Mouse (Mus musculus) right cerebral cortex, postnatal 36 days (tissue): Measurements from ENCODE around the gene Grm5.
A peak's percentile ranks its signal among the peaks of the same experiment; 100 is the strongest.

Experiments used
- DNase-seq, 2 experiments: peaks; one replicate each; pipeline ENCODE4 v3.0.0; 2022; ENCODE audit warnings: low spot score in 2 of 2, mixed read lengths in 1 of 2

The Grm5 gene

GRCm38 (mm10) chr7:87583868-87584267 lies at the start of gene Grm5:
TSS of gene Grm5 (plus strand) at chr7:87584168.
- DNase-seq = no peak

DNA sequence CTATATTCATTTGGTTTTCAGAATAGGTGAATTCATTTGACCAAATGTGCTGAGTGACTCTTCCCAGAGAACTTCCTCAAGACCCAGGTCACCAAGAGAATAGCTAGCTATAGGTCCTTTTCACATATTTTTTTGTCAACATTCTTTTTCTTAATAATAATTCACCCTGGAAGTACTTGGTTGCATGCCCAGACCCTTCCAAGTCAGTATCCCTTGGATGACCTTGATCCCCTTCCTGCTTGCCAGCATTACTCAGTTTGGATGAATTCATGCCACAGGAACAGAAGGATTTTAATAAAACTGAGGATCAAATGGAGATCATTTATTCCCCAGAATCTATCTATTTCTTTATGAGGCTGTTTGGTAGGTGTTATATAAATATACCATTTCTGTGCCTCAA lies 44.9 kb upstream of the Grm5 start:
- DNase-seq = no peak

DNA sequence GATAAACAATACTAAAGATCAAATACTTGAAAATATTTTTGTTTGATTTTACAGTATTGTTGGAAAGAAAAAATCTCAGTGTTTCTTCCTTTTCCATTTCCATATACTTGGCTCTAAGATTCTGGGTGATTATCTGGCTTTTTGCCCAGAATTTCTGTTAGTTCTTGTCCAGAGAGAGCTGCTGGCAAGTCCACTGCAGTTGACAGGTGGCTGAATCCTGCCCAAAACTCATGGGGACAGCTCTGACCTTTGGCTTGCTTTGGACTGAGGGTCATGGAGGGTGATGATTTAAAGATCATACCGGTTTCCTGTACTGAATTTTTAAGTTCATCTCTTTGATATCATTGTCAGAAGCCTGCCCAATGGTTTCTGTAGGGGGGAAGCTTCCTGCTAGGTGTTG lies 18.7 kb upstream of the Grm5 start:
- DNase-seq = no peak

DNA sequence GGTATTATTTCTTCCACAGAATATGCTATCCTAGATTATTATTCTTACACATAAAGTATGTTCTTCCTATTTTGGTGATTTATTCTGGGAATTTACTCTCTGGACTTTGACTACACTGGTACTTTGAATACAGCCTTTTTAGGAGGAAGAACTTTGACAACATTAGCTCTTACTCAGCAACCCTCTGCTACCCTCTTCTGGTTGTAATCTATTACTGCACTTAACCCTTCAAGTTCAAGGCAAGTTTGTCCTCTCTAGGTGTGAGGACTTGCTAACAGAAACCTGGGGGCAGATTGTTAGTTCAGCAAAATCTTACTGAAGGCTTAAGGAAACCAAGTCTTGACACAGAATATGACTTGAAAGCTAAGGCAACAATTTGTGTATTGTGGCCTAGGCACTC lies 17.5 kb upstream of the Grm5 start:
- DNase-seq = no peak

- DNase-seq = peak; percentile 64 to 71
These were observed 323 bp downstream of the Grm5 start for GRCm38 (mm10) chr7:87584281-87584701.

GRCm38 (mm10) chr7:87586271-87586937 lies 2.4 kb downstream of the Grm5 start:
- peak; percentile 48 to 77 for DNase-seq

DNA sequence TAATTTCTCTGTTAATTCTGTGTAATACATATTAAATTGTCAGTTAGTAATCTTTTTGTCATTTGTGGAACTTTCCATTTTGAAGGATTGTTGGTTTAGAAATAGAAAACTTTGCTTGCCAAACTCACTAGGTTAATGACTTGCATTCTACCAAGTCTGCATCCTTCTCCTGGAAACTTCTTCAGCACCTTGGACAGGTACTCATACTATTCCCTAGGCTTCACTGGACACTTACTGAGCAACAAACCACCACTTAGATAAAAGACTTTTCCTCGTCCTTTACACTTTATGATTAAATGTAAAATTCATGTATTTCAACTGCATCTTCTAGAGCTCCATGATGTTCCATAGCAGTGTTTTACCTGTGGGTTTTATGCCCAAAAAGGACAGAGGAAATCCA lies 4.0 kb downstream of the Grm5 start:
- no peak for DNase-seq

- DNase-seq = no peak
These were observed 42.3 kb downstream of the Grm5 start for GRCm38 (mm10) chr7:87626251-87626650.

DNA sequence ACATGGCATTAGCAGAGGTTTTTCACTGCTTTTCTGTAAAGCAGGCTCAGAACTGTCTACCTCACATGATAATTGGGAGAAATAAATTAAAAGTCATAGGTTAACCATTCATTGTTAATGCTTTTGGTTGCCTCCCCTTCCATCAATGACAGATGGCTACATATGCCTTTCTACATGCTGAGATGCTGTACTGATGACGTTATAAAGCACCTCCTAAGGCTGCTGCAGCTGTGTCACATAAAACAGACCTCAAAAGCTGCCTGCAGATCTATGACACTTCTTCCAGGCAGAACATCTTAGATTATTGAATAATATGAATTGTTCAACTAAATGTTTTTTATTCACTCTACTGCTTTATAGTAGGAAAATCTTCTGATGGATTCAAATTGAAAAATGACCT lies 51.6 kb downstream of the Grm5 start:
- no peak for DNase-seq

GRCm38 (mm10) chr7:87650610-87651009 lies 66.6 kb downstream of the Grm5 start:
- no peak for DNase-seq

- no peak for DNase-seq
These were observed 77.8 kb downstream of the Grm5 start for GRCm38 (mm10) chr7:87661794-87662193.

DNA sequence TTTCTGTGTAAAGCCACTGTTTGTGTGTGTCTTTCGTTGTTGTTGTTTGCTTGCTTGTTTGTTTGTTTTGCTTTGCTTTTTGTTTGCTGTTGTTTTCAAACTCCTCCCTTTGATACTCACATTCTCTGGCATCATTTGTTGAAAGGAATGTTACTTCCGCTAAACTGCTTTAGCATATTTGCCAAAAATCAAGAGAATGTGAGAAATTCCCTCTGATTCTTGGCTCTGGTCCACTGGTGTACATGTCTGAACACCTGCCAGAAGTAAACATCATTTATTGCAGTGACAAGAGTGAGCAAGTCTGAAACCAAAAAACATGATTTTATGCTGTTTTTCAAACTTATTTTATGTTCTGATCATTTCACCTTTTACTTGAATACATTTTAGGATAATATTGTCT lies 80.1 kb downstream of the Grm5 start:
- DNase-seq = no peak

- peak in 1 of 2 experiments; percentile 12 for DNase-seq
These were observed 132.4 kb downstream of the Grm5 start for GRCm38 (mm10) chr7:87716393-87716792.

GRCm38 (mm10) chr7:87718631-87719030 lies 134.7 kb downstream of the Grm5 start:
- peak in 1 of 2 experiments; percentile 33 for DNase-seq

GRCm38 (mm10) chr7:87734511-87734910 lies 150.5 kb downstream of the Grm5 start:
- no peak for DNase-seq

GRCm38 (mm10) chr7:87761945-87762344 lies 178.0 kb downstream of the Grm5 start:
- no peak for DNase-seq

DNA sequence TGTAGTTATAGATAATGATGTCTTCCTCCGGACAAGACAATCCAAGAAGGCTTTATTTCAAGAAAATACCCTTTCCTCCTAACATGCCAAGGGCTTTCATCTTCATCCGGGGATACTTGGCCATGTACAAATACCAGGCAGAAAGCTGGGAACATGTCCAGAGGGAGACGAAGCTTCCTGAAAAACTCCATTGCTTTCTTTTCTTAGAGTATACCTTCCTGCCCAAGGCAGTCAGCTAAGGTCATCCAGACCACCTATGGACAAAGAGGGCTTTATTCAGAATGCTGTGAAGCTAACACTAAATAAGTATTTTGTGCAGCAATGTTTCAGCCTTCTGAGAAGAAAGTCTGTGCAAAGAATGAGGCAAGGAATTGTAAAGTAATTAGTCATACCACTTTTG lies 178.4 kb downstream of the Grm5 start:
- DNase-seq = no peak

GRCm38 (mm10) chr7:87787560-87787959 lies 203.6 kb downstream of the Grm5 start:
- peak in 1 of 2 experiments; percentile 50 for DNase-seq

DNA sequence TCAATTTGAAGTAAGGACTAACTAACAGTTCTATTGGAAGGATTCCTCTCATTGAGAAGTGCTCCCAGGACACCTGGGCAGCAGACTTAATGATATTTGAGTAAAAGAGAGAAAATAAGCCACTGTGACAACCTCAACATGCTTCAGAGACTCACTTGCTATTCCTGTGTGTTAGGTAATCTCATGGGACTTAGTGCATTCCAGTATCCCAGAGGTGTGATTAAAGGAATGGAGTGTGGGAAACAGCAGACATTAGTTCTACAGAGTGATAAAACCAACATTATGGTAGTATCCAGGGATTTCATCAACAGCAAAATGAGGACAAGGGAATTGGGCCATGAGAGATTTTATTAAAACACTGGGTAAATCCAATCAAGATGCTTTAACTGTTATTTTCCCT lies 205.0 kb downstream of the Grm5 start:
- no peak for DNase-seq

GRCm38 (mm10) chr7:87793896-87794295 lies 209.9 kb downstream of the Grm5 start:
- DNase-seq = no peak

GRCm38 (mm10) chr7:87824898-87825297 lies 240.9 kb downstream of the Grm5 start:
- DNase-seq = no peak

GRCm38 (mm10) chr7:87834669-87835068 lies 250.7 kb downstream of the Grm5 start:
- no peak for DNase-seq

GRCm38 (mm10) chr7:87838579-87838978 lies 254.6 kb downstream of the Grm5 start:
- no peak for DNase-seq

GRCm38 (mm10) chr7:87843496-87843895 lies 259.5 kb downstream of the Grm5 start:
- DNase-seq = no peak
